Mouse (Mus musculus): ENCODE data around the gene Fyn.

Gene Fyn

DNA sequence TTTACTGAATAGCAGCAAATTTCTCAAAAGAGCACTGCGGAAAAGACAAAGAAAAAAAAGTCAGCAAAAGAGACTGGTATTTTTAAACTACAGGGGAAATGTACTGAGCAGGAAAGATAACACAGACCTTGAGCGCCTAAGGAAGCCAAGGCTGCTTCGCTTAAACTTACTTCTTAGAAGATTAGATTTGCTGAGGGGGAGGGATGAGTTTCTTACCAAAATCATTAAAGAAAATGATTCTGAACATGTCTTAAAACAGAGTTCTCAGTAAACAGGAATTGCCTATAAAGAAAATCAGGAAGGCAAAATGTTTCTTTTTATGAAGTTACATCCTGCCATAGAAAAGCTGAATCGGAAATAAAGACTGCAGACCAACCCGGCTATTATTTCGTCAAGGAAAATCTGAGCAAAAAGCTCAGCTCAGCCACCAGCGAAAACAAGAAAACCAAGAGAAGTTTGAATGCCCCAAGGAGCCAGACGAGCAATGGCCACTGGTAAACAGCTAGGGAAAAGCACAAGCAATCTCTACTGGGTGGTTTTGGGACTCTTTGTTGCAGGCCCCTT lies at the start of gene Fyn:
Fyn (plus strand) TSS at position 284 of the 564 bp plus-strand sequence.
- DNase-seq (ENCODE audit: low spot score in 2 of 2): no peak

GRCm38 (mm10) chr10:39320798-39321622 lies 47.6 kb upstream of the Fyn start:
- peak in 1 of 2 experiments; percentile 2 for DNase-seq (ENCODE audit: low spot score in 2 of 2)

DNA sequence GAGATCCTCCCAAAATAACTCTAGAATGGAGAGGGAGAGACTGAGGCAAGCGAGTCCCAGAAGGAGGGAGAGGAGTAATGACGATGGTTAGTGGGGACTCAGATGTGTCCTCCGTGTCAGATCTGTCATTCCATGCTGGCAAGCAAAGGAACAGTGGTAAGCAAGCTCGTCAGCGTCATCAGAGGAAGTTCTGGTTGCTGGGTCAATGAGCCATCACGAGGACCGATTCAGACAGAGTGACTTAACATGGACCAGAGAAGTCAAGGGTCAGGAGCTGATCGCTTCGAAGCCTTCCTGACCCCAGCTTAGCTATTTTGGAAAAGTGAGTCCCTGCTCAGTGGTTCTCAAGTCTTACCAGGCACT lies 47.1 kb upstream of the Fyn start:
- DNase-seq (ENCODE audit: low spot score in 2 of 2): no peak

DNA sequence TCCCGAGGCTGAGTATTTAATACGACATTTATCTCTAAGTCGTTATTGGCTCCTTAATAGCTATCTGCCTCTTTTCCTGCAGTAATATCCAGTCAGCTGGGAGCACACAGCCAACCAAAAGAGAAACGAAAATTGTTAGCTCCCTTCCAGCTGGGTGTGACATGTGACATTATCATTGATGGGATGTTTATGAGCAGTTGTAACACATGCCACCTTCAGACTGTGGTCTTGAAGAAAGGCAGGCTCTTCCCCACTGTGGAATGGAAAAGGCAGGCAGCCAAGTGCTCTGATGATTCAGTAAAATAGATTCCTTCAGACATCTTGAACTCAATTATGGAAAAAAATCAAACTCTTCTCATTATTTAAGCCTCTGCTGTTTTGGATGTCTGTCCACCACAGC lies 46.5 kb upstream of the Fyn start:
- no peak for DNase-seq (ENCODE audit: low spot score in 2 of 2)

DNA sequence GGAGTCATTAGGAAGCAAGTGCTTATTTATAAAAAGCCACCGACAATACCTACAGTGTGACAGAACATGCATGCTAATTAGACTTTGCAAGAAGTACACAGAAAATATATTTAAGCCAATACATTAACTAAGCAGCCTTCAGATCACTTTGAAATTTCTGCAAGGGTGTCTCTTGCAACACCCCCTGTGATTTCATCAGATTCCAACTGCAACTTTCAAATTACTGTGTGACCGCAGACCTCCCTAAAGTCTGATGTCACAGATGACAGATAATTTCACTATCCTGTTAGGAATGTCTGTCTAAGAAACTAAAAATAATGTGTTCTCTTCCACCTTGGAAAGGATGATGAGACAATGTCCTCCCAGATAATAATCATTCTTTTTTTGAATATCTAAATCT lies 44.4 kb upstream of the Fyn start:
- no peak for DNase-seq (ENCODE audit: low spot score in 2 of 2)

- DNase-seq (ENCODE audit: low spot score in 2 of 2): no peak
These were observed 40.0 kb upstream of the Fyn start for GRCm38 (mm10) chr10:39328661-39329060.

- DNase-seq (ENCODE audit: low spot score in 2 of 2): no peak
These were observed 34.3 kb upstream of the Fyn start for GRCm38 (mm10) chr10:39334320-39334719.

- DNase-seq (ENCODE audit: low spot score in 2 of 2): no peak
These were observed 32.8 kb upstream of the Fyn start for GRCm38 (mm10) chr10:39335880-39336279.

DNA sequence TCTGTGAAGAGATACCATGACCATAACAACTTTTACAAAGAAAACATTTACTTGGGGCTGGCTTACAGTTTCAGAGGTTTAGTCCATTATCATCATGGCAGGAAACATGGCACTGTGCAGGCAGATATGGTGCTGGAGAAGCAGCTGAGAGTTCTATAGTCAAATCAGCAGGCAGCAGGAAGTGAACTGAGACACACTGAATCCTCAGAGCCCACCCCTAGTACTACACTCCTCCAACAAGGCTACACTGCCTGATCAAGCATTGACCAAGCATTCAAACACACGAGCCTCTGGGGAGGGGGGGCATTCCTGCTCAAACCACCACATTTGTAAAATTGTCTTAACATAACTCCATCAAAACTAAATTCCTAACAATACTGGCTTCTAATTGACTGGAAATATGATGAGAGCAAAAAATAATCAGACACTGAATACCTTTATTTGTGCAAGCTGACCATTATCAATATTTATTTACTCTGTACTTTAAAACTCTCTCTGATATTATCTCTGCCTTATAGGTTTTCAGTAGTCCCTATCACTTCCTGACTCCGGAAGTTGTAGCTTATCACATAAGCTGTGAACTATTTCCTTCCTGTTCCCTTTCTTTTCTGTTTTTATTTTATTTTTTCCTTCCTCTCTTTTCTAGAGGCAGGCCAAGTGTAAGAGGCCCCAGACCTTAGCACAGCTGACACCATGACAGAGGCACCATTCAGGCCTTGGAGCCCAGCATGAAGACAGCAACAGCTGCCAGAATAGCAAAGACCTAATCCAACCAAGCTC lies 29.3 kb upstream of the Fyn start:
- no peak for DNase-seq (ENCODE audit: low spot score in 2 of 2)

- DNase-seq (ENCODE audit: low spot score in 2 of 2): no peak
These were observed 28.8 kb upstream of the Fyn start for GRCm38 (mm10) chr10:39339969-39340236.

- DNase-seq (ENCODE audit: low spot score in 2 of 2): no peak
These were observed 25.1 kb upstream of the Fyn start for GRCm38 (mm10) chr10:39343551-39343950.

GRCm38 (mm10) chr10:39345921-39346320 lies 22.7 kb upstream of the Fyn start:
- no peak for DNase-seq (ENCODE audit: low spot score in 2 of 2)

DNA sequence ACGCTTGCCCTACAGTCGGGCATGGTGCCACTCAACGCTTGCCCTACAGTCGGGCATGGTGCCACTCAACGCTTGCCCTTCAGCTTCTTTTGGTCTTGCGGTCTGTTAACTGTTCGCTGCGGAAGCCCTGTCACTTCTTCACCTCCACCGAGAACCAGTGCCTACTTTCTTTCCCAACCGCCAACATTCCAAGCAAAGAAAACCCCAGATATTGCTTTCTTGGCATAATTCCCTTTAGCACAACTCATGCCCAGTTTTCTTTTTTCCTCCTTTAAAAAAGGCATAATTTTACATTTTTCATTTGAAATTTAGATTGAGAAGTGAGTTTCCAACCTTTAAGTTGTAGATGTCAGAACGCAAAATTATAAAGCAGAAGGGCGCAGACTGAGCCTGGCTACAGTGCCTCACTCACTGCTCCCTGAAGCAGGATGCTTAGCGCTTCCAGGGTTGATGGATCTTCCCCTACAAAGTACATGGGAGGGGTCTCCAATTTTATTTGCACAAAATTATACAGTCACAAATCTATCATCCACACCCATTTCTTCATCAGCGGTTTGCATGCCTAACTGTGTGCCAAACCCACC lies 18.8 kb upstream of the Fyn start:
- DNase-seq (ENCODE audit: low spot score in 2 of 2): no peak

DNA sequence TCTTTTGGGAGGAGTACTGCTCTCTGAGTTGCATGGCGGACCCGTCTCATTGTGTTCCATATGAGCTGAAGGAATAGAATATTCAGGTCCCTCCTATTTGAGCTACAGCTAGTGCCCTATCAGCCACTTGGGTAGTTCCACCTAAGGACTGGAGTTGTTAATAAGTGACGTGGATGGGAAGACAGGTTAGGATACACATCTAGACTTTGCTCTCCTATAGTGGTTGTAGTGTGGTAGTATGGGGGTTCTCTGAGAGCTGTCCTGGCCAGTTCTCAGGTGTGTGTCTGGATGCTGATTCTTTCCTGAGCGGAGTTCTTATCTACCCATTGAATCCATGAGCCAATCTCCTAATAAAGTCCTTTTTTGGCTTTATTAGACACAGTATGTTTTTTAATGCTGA lies 4.5 kb upstream of the Fyn start:
- DNase-seq (ENCODE audit: low spot score in 2 of 2): no peak

- peak; percentile 97 to 98 for DNase-seq (ENCODE audit: low spot score in 2 of 2)
These were observed 862 bp downstream of the Fyn start for GRCm38 (mm10) chr10:39369502-39369931.

DNA sequence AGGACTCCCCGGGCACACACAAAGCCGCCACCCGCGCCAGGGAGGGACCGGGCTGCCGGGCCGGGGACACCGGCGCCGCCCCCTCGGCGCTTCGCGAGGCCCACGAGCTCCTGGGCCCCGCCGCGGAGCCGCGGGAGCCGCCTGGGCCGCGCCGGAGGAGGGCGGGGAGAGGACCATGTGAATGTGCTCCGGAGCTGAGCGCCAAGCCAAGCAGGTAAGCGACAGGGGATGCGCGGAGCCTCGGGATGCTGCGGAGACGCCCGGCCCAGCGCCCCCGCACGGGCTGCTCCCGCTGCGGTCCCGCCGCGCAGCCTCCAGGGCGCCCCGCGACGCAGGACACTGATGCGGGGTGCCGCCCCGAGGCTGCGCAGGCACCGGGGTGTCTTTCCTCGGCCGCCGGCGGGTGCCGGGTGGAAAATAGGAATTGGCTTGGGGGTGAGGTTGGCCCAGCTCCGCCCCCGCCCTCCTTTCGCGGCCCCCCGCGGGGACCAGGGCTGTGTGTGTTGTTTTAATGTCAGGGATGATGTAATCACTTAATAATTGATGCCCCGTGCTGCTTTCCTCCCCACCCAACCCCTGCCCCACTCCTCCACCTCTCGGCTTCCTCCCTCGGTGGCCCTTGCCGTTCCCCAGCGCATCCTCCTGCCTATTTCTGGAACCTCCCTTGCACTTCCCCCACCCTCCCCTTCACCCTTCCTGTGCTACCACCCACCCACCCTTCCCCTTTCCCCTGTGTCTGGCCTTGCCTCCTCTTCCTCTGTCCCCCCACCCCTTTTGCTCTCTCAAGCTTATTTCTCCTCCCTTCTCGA lies 1.5 kb downstream of the Fyn start:
- DNase-seq (ENCODE audit: low spot score in 2 of 2): no peak

- no peak for DNase-seq (ENCODE audit: low spot score in 2 of 2)
These were observed 2.1 kb downstream of the Fyn start for GRCm38 (mm10) chr10:39370786-39371221.

- DNase-seq (ENCODE audit: low spot score in 2 of 2): no peak
These were observed 2.8 kb downstream of the Fyn start for GRCm38 (mm10) chr10:39371467-39371866.

DNA sequence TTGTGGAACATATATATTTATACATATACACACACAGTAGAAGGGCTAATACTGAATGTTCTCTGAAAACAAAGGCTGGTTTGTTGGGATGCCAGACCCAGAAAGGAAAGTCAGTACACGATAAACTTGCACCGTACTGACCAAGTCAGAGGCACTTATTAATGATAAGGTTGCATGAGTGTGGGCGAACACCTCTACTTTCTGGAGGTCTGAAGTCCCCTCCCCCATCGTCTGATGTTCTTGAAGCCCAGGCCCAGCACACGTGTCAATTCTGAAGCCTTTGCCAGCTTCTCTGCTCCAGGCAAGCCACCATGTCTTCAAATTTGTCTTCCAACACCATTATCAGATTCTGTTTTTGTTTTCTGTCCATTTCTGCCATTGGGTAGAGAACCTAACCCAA lies 3.3 kb downstream of the Fyn start:
- DNase-seq (ENCODE audit: low spot score in 2 of 2): no peak

- no peak for DNase-seq (ENCODE audit: low spot score in 2 of 2)
These were observed 8.0 kb downstream of the Fyn start for GRCm38 (mm10) chr10:39376676-39377075.

DNA sequence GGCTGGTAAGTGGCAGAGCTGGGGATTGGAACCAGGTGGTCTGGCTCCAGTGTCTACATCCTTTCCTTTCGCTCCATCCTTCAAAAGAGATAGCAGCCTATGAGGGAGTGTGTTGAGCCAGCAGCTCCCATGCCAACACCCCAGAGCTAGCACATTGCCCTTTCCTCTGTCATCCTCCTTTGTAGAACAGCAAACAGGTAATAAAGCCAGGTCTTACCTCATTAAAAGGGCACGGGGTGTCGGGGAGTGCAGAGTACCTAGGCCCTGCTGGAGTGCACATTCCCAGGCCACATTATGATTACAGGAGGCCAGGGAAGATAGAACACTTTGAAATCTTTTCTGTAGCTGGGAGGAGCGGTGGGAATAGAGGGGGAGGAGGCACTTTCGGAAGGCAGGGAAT lies 8.6 kb downstream of the Fyn start:
- no peak for DNase-seq (ENCODE audit: low spot score in 2 of 2)
